Mouse (Mus musculus) embryonic fibroblast, embryonic 13.5 days (primary cell): ENCODE results near the gene Tha1.

Experiments
- CTCF ChIP-seq: IDR thresholded peaks from 2 replicates; pipeline ENCODE4 v1.5.1; 2011; ENCODE audit warnings: mild to moderate bottlenecking, control low read depth, low read length, moderate library complexity, borderline replicate concordance; ENCODE audit not compliant: insufficient read depth
- POLR2A ChIP-seq: IDR thresholded peaks from 2 replicates; pipeline ENCODE4 v1.6.1; 2011; ENCODE audit warnings: low read depth, mild to moderate bottlenecking, control low read depth, low read length, moderate library complexity

DNA sequence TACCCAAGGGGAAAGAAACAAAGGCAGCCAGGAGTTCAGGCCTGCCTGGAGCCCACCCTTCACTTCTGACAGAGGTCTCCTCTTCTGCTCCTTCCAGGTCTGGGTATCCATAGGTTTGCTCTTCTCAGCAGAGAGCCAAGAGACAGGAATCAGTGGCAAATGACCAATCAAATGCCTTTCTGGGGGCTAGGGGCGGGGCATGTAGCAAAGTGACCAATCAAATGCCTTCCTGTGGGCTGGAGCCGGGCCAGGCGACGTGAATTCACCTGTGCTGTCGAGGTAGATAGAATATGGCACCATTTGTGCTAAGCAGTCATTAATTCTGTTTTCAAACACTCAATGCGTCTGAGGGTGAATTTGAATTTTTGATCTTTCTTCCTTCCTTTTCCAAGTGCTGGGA, 18.9 kb upstream of the Tha1 start:
- no peak for TF ChIP-seq CTCF
- TF ChIP-seq POLR2A, result no peak
